Mouse (Mus musculus) C2C12 (cell line): Measurements from ENCODE around the gene Leng9.

Experiments
- CTCF ChIP-seq: IDR thresholded peaks from one replicate; pipeline ENCODE4 v1.5.1; 2011; ENCODE audit not compliant: control insufficient read depth, insufficient read depth, insufficient read length
- MAX ChIP-seq: IDR thresholded peaks from one replicate; pipeline ENCODE4 v1.6.1; 2011; ENCODE audit warnings: mild to moderate bottlenecking, control low read depth
- MYOD1 ChIP-seq: IDR thresholded peaks from one replicate; pipeline ENCODE4 v1.6.1; 2011; ENCODE audit warnings: low read depth; ENCODE audit not compliant: control insufficient read depth, insufficient read length

- TF ChIP-seq CTCF (no peak), MAX (no peak), MYOD1 (no peak)
Observed at GRCm38 (mm10) chr7:4132581-4132980, 17.6 kb downstream of the Leng9 start.
